Mouse (Mus musculus) spleen, adult 12 weeks (tissue): ENCODE data around the gene AW551984.

Experiments used
- DNase-seq: peaks from one replicate; pipeline ENCODE4 v3.0.0; 2022; ENCODE audit warnings: low spot score

AW551984 gene

DNA sequence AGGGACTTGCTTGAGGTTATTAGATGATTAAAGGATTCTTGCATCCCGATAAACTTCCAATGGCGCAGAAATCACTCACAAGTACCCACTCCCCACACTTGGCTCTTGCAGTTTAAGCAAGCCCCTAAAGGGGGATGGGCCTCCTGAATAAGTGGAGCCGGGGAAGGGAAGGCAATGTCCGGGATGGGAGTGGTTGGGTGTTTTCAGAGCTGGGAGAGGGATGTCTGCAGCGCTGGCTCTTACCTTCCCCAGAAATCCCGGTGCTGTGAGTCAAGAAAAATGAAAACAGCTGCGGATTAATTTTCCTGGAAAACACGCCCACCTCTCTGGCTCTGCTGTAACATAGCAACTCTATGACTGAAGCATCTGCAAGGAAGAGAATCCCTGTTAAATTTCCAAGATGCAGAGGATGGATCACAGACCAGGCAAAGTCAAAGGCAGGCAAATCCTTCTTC is at the start of gene AW551984:
AW551984 (minus strand) TSS at position 405 of the 455 bp plus-strand sequence.
- DNase-seq = no peak

DNA sequence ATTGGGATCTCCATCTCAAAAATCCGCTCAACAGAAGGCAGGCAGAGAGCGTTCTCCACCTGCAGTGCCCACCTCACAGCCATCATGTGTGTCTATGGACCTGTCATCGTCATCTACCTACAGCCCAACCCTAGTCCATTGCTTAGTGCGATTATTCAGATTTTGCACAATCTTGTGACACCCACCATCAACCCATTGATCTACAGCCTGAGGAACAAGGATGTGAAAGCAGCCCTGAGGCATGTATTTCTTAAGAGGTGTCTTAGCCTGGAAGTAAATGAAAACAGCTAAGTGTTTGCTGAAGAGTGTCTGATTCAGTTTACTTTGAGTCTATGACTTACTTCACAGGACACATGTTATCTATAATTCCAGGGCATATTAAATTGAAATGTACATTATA is 43.2 kb upstream of the AW551984 start:
- DNase-seq = no peak

DNA sequence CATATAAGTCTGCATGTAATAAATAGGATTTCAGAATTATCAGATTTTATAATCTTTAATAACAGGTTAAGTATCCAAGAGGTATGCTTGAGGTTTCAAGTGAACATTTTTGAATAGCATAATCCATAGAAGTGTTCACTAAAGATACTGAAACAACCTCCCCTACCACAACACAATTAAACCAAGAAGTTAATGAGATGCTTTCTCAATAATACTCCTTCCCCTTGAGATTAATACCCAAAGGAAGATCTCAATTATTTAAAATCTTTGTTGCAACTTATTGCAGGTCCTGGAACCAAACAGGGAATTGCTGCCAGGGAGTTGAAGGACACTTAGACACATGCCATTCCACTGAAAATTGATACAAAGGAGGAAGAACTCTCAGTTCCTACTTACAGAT is 40.6 kb upstream of the AW551984 start, which contains the start of gene Olfr961:
Olfr961 (plus strand) TSS at position 301 of the 400 bp plus-strand sequence.
- no peak for DNase-seq

DNA sequence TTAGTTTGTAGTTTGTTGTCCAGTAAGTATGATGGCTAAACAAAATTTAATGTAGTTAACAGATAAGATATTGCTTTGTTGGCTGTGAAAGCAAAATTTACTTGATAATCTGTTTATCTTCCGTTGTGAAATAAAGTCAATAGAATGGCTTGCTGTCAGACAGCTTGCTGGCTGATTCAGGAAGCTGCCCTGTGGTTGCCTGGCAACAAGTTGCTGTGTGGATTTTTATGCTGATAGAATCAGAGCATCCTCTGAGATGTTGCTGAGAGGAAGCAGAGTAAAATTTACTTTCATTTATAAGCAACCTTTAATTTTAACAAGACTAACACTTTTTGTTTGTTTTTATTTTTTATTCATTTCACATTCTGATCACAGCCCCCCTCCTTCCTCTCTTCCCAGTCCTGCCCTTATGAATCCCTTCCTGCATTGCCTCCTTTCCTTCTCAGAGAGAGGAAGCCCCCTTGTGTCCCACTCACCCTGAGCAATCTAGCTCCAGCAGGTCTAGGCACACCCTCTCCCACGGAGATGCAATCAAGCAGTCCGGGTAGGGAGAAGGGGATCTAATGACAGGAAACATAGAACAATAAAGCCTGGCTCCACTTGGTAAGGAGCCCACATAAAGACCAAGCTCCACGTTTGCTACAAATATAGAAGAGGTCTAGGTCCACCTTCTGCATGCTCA is 29.9 kb upstream of the AW551984 start:
- DNase-seq = no peak

DNA sequence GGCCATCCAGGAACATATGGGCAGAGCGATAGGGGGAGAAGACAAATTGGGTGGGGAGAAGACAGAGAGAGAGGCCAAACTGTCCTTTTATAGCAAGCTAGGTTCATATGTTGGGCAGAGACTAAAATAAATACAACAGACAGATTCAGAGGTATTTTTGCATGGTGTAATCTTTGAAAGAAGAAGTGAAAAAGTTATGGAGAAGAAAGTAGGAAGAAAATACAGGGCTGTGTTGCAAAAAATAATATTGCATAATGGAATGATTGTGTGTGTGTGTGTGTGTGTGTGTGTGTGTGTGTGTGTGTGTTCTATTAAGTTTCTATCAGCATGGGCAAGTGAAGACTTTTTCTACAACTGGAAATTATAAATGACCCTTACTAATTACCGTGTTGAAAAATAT is 24.9 kb upstream of the AW551984 start:
- DNase-seq = no peak

DNA sequence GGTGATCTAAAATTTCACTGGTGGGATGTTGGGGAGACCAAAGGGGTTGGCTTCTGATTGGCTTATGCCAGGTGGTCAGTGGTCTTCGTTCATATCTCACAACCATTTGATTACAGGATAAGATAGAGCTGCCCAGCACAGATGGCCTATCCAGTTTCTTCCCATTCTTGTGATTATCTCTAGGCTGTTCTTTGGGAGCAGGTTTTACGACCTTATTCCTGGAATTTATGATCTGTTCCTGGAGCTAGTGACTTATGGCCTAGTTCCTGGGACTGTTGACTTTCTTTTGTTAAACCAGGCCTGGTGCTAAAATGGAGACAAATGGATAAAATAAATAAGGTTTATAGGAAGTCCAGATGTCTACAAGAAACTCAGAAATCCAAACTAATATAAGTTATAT is 20.5 kb upstream of the AW551984 start:
- DNase-seq = no peak

DNA sequence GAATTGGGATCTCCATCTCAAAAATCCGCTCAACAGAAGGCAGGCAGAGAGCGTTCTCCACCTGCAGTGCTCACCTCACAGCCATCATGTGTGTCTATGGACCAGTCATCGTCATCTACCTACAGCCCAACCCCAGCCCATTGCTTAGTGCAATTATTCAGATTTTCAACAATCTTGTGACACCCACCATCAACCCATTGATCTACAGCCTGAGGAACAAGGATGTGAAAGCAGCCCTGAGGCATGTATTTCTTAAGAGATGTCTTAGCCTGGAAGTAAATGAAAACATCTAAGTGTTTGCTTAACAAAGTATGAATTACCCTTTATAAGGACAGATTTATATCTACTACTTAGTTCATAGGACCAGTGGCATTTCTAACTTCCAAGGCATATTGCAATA is 19.6 kb upstream of the AW551984 start:
- no peak for DNase-seq

DNA sequence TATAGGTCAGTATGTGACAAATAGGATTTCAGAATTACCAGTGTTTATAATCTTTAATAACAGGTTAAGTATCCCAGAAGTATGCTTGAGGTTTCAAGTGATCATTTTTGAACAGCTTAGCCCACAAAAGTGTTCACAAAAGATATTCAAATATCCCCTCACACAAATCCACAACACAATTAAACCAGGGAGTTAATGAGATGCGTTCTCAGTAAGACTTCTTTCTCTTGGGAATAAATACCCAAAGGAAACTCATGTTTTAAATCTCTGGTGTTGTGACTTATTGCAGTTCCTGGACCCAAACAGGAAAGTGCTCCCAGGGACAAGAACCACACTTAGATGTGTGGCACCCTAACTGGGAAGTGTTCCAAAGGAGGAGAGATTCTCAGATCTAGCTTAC is 16.9 kb upstream of the AW551984 start, which contains the start of gene Olfr960:
Olfr960 (plus strand) TSS at position 301 of the 400 bp plus-strand sequence.
- DNase-seq = no peak

DNA sequence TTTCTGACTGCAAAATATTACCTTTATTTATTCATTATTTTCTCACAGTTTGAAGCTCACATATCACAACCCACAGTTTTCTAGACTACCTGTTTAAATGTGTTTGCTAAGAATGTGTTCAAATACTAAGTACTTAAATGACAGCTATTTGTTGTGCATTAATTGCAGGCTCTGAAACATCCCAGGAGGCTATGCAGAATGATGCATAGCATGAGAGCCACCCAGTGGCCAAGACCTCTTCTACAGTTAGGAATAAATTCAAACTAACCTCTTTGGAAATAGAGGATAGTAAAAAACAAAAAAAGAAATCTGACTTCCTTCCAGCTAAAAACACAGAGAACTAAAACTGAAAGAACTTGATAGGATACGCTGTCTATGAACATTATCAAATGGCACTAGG is 7.8 kb upstream of the AW551984 start:
- no peak for DNase-seq

DNA sequence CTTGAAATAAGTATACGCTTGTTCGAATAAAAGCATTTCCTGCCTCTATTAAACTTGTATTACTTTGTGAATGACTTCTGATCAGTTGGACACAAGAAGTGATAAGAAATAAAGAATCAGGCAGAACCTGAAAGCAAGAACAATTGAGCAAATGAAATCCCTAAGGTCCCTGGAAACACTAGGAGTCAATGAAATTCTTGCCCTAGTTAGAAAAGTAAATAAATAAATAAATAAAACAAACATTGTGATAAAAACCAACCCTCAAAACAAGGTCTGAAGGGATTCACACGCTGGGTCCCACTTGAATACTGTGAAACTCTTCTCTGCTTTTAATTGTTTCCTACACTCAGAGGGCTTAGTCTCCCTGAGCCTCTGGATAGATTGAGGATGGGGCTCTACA is 6.2 kb upstream of the AW551984 start, which contains the start of gene Olfr148:
Olfr148 (plus strand) TSS at position 301 of the 400 bp plus-strand sequence.
- DNase-seq = no peak

DNA sequence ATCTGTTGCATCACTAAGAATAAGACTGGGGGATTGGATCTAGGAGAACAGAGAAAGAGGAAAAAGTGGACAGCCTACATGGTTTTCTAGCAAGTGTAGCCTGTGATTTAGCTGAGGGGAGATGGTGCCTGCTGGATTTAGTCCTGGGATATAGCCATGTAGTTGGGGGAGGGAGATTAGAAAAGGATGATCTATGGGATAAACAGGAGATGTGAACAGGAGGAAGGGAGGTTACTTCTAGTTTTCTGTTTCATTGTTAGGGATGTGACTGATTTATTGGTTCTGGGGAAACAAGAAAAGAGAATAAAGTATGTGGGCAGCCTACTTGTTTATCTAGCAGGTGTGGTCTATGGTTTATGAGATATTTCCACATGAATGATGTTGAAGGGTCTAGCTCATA is 4.3 kb upstream of the AW551984 start:
- no peak for DNase-seq

DNA sequence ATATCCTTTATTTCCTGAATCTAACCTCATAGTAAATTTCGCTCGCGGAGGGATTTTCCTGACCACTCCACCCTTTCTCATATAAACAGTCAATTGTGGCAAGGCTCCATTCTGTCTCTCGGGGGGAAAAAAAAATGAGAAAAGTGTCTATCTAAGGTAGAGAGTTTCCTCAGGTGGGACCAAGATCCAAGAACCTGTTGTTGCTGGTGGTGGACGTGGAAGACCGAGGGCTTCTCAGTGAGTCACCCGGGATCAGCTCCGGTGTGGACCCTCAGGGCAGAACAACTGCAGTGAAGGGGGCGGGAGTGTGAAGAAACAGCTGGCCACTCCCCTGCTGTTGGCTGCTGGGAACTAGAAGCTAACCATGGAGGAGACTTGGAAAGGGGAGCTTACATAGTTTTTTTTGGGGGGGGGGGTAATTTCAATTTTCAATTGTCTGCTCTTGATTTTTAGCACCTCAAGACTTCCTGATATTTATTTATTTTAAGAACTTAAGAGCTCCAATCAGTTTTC is 814 bp downstream of the AW551984 start:
- DNase-seq = no peak

DNA sequence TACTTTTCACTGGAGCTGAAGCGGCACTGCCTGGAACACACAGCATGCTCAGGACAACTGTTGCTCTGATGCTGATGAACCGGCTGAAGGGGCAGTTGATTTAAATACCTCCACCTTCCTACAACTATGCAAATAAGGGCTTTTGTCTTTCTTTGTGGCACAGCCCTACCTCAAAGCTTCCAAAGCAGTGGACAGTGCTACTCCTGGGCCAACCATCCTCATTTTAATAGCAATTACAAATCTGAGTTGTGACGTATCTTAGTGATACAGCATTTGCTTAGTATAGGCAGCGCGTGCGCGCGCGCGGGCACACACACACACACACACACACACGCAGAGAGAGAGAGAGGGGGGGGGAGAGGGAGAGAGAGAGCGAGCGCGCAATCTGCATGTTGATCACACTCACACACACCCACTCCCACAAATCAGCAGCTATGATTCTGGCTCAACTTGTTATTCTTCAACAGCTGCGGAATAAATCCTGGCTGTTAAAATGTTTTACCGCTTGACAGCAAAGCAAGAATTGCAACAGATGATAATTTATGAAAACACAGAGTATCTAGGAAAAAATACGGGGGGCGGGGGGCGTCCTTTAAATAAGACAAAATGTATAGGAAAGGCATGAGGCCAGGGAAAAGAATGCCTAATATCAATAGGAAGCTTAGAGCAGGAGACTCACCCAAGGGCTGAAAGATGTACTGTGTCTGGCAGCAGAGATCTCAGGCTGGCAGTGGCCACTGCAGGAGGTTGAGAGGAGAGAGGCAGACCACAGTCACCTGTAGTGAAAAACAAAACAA is 1.5 kb downstream of the AW551984 start:
- no peak for DNase-seq

DNA sequence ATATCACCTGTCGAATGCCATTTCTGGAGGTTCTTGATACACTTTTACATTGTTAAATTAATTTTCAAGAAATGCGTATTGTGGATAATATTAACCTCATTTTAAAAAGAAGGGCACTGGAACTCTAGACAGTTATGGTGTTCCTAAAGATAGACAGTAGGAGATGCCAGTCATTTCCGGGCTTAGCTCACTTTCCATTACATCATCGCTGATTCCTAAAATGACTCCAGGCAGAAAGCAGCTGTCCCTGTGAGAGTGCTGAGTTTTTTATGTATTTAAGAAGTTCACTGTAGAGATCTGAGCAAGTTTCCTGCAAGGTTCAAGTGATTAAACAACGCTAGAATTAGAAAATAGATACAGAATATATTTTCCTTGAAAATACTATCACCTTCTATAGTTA is 27.2 kb downstream of the AW551984 start:
- no peak for DNase-seq

DNA sequence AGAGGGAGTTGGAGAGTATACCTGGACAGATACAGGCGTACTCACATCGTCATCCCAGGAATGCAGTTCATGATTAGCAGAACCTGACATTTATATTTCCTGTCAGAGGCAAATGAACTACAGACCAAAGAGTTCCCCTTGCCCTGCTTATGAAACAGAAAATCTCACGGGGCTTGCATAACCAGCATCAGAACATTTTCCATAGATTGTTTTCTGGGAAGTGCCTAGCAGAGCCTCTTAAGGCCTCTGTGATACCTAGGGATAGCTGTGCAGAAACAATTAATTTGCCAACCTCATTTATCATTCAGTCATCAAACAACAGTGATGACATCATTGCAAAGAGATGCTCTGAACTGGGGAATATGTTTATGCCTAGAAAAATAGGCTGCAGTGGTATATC is 28.7 kb downstream of the AW551984 start, which contains the start of gene Olfr959:
Olfr959 (minus strand) TSS at position 101 of the 400 bp plus-strand sequence.
- no peak for DNase-seq

DNA sequence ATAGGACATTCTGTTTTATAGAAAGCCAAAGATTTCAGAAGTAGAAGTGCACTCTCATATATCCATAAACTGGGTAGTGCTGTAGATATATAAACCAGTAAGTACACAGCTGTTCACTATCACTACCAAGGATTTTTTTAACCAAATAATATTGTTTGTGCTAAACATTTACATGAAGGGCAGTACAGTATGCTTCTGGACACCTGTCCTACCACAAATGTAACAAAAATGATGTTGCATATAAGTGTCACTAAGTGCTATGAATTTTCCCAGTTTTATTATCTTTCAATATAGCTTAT is 45.9 kb downstream of the AW551984 start:
- DNase-seq = no peak

DNA sequence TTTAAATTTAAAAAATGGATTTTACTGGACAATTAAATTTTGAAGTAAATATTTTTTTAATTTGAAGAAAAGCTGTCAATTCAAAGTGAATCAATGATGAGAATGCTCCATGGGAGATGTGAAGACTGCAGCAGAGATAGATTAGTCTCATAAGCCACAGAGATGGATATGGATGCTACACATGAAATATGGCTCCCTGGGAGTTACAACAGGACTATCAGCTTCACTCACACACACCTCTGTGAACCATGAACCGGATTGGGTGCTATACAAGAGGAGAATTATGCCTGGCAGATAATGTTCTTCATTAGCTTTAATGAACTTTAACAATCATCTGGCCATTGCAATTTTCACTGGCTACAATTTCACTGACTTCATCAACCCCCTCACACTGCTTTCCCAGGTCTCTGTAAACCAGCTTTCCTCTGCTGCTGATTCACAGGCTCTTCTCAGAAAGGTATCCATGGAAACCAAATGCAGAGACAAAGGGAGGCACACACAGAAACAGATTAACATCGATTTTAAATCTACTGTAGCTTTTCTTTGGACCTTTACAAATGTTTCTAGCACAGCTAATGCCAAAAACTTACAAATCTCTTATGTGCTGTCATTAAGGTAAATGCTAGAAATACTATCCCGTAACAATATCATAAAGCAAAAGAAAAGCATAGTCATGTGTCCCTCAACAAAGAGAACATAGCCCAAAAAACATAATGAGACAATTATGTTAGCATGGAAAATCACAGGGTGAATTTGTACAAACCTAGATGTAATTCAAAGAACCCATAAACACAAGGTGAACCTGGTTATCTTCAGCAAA is 46.5 kb downstream of the AW551984 start:
- no peak for DNase-seq

DNA sequence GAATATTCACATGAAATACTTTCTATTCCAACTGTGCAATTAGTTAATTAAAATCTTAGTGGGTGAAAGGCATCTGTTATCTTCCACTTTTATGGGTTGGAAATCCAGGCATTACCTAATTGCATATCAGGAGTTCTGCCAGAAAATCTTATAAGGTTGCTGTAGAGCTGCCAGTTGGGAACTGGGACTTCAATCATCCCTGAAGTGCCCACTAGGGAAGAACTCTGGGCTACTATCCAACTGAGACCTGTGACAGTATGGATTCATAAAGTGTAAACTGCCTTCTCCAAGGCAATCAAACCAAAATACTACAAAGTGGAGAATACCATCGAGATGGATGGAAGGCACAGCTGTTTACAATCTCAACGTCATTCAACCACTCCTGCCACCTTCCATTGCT is 50.3 kb downstream of the AW551984 start, which contains the start of gene Olfr958:
Olfr958 (minus strand) TSS at position 109 of the 400 bp plus-strand sequence.
- no peak for DNase-seq

DNA sequence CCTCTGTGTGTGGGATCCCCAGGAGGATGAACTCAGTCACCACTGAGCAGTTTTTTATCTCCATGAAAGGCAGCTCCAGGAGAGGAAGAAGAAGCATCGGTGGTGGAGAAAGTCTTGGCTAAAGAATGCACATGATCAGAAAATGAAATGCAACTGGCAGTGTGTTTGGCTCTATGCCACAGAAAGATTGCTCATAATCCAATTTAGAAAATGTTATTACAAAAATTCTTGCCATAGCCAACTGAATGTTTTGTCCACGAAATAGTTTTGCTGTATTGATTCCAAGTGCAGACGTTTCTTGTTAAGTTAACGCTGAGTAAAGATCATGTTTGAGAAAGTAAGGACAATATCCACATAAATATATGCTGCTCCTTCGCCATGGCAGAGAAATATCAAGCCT is 53.4 kb downstream of the AW551984 start:
- no peak for DNase-seq
